Mouse (Mus musculus): ENCODE measurements around the gene Fank1.

Fank1 gene

DNA sequence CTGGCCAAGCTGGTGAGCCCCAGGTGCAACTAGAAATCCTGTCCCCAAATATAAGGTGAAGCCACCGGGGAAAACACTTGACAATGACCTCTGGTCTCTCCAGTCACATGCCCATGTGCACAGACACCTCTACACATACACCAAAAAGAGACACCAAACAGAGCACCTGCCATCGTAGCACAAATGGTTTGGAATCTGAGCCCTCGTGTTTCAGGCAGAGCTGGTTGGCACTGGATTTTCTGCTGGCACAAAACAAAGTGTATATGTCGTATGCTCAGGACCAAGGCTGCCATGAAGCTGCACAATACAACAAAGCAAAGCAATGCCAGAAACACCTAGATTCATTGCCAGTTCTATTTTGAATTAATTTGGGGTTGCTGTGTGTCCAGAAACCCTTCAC is 8.6 kb upstream of the Fank1 start:
- DNase-seq (ENCODE audit: low read depth): no peak

DNA sequence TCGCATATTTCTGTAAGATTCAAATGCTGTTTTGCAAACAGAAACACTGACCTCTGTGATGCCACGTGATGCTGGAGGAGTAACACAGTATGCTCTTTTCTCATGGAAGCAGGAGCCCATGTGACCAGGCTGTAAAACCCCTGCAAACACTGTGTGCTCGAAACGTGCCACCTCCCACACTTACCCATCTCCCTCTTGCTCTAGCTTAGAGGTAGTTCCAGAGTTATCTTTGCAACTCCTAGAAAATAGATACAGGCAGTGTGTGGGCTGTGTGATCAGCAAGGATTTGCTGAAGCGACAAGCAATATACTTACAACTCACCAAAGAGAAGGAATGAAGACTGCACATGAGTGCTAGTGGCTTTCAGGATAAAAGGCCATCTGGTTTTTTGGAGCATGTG is 8.1 kb upstream of the Fank1 start:
- no peak for DNase-seq (ENCODE audit: low read depth)

DNA sequence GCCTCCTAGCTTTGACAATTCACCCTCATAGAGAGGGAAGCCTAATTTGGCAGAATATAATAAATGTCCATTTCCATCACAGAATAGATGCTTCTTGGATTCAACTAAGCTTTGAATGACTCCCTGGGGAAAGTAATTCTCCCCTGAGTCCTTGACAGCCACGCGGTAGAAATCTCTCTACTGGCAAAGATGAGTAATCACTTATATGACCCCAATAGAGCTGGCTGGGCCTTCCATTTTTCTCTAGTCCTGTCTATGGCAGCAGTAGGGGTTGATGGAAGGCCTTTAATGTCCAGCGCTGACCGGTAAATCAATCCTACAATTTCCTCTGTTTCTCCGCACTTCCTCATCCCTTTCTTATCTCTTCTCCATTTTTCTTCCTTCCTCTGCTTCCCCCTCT is 1.5 kb upstream of the Fank1 start:
- DNase-seq (ENCODE audit: low read depth): no peak

DNA sequence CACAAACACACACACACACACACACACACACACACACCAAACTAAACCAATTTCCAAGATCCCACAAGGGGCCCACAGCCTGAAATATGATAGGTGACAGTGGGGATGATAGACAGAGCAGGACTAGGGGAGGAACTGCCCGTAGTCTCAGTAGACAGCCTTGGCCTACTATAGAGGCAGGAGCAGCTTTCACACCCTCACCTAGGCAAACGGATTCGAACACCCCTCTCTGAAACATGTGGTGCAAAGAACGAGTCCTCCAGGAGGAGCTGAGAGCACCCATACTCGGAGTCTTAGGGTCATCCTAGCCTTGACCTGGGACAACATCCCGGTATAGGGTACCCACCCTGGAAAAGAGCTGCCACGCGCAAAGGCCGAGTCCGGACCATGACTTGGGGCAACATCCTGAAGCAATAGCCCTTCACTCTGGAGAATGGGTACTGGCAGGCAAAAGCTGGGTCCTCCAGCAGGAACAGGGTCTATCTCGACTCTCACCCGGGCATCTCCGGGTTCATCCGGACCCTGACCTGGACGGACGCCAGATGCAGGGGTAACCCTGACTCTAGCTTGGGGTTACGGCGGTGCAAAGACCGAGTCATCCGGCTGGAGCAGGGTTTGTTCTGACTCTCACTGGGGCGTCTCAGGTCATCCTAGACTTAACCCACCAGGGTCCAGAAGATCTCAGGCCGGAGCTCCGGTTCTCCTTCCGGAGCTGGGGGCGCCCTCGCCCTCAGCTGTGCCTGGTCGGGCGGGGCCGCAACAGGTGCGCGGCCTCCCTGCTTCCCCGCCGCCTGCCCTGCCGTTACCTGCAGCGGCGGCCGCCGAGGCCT is 650 bp upstream of the Fank1 start:
- no peak for DNase-seq (ENCODE audit: low read depth)

DNA sequence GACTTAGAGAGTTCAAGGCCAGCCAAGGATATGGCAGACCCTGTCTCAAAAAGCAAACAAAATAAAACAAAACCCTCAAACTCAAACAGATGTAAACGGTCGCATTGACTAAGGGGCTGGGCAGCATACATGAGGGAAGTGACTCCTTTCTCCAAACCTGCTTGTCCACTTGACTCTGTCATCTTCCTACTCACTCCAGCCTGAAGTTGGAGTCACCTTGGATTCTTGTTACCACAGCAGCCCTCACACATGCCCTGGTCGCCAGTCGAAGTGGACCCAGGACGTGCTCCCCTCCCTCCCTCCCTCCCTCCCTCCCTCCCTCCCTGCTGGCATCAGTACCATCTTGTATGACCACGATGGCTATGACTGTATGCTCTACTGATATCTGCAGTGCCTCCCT is 4.9 kb downstream of the Fank1 start:
- DNase-seq (ENCODE audit: low read depth): no peak

DNA sequence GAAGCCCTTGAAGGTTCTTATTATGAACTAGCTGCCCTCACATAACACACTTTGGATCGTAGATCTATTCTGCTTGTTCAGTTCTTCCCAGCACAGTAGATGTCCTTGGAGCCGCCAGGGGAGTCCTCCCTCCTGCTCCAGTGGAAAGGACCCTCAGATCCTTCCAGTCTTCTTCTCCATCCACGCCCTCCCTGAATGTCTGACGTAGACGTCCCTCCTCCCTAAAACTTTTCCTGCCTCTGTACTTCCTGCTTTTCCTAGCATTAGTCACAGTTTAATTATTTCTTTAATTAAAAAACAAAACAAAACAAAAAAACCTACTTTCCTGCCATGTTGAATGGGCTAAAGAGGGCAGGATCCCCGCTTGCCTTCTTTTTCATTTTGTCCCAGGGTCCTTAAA is 5.3 kb downstream of the Fank1 start:
- DNase-seq (ENCODE audit: low read depth): no peak

DNA sequence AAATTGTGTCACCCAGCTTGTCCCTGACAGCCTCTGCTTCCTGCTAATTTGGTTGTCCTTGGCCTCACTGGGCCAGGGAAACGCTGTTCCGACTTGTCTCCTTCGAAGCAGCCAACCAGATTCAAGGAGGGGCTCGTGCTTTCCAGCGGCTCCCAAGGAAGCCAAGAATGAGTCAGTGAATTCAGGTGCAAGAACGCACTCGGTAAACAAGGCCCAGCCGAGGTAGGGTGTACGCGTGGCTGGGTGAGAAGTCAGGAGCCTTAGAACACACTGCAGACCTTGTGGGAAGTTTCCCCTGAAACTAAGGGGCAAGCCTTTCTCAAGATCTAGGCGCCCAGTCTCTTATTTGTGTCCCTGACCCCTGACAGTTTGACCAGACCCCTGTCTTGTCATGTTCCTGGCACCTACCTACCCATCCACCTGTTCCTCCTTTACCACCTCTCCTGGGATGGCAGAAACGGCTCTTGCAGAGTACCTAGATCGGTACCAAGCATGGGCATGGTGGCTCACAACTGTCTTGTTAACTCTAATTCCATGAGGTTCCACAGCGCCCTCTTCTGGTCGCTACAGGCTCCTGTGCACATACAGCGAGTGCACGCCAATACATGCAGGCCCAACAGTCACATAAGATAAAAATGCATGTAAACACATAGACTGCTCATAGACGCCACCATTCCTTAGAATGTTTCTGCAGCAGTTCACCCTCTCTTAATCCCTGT is 6.2 kb downstream of the Fank1 start, which contains the start of gene Dhx32:
Gene Dhx32, minus strand, starts transcription at position 10 of the 719 bp plus-strand sequence.
- peak; percentile 65 for DNase-seq (ENCODE audit: low read depth)

DNA sequence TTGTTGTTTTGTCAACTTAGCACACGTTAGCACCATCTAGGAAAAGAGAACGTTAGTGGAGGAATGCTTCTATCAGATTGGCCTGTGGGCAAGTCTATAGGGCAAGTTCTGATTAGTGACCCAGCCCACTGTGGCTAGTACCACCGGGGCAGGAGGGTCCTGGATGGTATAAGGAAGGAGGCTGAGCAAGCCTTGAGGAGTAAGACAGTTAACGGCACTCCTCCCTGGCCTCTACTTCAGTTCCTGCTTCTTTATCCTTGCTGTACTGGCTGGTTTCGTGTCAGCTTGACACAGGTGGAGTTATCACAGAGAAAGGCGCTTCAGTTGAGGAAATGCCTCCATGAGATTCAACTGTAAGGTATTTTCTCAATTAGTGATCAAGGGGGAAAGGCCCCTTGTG is 10.9 kb downstream of the Fank1 start:
- DNase-seq (ENCODE audit: low read depth): no peak

DNA sequence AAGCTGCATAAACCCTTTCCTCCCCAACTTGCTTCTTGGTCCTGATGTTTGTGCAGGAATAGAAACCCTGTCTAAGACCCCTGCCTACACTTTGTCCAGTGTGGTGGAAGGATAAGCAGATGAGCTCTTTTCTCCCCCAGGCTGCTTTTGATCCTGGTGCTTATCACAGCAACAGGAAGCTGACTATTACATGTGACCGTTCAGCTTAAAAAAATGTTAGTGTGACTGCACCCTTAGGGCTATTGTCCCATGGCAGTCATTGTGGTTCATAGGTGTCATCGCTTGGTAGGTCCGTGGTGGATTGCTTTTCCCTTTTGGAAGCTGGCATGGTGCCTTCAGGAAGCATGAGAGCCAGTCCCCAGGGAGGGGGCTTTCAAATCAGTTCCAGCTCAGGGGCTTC is 11.5 kb downstream of the Fank1 start:
- no peak for DNase-seq (ENCODE audit: low read depth)

DNA sequence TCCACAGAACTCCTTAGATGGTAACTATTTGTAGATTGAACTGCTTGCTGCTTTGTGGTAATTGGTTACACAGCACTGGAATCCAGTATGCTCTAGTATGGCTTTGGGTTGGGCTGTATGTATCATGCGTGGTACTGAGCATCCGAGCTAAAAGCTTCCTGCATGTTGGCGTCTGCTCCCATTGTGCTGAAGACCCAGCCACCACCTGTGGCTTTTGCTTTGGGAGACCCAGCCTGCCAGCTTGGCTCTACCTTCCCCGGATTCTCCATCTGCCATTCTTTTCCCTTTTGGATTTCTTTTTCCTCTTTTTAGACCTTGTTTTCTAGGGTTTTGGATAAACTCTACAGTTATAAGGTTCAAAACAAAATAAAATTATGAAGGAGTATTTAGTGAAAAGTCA is 13.5 kb downstream of the Fank1 start:
- DNase-seq (ENCODE audit: low read depth): no peak

DNA sequence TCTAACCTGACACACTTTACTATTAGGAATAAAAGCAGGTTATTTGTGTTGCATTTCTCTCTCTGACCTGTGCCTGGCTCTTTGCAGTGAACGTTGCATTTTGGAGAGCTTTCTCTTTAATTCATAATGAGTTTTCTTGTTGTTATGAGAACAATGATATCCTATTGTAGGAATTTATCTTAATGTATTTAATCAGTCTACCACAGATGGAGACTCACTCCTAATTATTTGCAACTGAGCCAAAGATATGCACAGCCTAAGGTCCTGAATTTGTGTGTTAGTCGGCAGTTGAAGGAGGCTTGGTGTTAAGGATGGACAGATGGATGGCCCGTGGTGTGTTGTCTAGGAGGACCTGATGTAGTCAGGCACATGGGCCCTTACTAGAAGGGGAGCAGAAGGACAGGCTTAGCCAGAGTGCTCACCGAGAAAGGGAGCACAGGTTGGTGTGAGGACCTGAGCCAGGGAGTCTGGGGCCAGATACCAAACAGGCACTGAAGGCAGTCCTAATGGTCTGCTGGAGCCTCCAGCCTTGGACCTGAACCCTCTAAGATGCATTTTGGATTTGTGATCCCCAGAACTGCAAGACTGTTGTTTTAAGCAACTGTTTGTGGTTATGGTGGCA is 14.1 kb downstream of the Fank1 start:
- no peak for DNase-seq (ENCODE audit: low read depth)

DNA sequence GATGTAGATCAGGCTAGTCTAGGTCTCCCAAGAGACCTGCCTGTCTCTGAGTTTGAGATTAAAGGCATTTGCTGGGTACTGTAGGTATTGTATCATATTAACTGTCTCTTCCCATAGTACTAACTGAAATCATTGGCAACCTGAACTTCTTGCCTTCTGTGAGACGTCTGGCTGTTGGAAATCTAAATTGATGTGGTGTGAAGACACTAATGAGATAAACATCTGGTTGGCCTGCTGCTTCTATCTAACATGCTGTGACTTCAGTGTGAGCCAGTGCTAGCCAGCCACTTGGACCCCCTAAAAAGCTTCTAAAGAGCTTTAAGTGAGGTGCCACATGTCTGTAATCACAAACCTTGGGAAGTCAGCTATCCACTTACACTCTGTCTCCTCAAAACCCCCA is 16.1 kb downstream of the Fank1 start:
- DNase-seq (ENCODE audit: low read depth): no peak

DNA sequence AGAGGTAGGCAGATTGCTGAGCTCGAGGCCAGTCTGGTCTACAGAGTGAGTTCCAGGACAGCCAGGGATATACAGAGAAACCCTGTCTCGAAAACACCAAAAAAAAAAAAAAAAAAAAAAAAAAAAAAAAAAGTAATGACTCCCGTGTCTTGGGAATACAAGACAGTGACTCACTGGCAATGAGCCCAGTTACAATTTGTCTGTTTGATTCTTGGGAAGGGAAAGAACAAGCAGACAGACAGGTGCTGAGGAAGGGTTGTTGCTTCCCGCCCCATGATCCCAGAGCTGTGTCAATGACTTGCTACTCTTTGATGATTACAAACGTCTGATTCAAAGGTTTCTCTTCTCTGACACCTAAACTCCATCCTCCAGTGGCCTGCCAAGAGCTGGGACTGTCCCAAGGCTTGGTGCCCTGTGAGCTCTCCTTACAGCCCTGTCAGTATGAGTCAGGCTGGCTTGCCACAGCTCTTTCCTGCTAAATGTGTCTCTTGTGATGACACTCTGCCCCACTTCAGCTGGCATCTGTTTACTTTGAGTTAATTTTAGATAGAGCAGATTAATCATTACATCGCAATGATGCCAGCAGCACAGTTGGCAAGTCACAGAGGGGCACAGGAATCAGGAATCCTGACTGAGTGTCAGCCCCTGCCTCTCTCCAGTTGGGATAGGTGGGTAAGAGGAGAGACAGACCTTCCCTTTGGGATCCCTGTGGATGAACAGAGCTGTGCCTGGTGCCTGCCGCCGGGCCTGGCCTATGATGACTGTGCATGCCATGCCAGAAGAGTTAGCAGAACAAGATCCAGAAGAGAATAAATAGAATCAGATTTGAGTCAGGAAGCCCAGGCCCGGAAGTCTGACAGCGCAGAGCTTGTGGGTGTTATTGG is 16.8 kb downstream of the Fank1 start:
- no peak for DNase-seq (ENCODE audit: low read depth)

DNA sequence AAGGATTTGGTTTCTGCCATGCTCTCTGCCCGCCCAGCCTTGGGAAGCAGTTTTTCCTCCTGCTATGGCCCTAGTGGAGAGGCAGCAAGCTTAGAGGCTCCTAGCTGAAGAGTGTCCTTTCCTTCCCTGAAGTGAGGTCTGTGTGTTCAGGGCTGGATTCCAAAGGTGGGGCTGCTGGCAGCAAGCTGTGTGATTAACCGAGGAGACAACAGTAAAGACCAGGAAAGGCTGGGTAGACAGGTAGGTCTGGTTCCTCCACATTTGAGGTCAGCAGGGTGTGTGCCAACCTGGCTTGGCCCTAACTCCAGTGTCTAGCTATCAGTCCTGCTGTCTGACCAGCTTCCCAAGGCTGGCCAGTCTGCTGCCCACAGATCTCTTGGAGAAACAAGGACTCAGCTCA is 18.1 kb downstream of the Fank1 start:
- DNase-seq (ENCODE audit: low read depth): no peak

DNA sequence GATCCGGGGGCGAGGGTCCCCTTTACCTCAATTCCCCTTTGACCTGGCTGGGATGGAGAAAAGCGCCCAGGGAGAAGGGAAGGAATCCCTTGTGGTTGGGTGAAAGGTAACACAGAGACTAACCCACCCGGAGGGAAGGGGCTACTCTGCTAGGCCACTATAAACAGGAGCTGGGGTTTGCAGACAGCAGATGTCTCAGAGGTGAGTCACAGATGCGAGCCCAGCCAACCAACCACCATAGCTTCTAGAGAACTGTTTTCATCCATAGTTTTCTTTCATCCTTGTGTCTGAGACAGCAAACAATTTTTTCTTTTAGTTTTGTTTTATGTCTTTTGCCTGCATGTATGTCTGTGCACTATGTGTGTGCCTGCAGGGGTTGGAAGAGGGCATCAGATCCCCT is 23.3 kb downstream of the Fank1 start:
- no peak for DNase-seq (ENCODE audit: low read depth)

DNA sequence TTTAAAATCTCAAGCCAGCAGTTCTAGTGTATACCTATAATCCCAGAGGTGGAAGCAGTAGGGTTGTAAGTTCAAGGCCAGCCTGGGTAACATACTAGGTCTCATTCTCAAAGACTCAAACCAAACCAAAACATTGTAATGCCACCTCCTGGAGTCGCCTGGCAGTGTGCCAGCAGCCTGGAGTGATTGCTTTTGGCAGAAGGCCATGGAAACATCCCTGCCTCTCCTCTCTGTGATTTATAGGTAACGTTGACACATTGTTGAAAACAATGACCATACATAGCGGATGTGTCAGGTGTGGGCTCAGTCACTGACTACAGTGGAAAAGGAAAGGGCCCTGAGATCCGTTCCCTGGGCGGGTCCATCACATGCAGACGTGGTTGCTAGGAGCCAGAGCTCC is 25.2 kb downstream of the Fank1 start:
- no peak for DNase-seq (ENCODE audit: low read depth)

DNA sequence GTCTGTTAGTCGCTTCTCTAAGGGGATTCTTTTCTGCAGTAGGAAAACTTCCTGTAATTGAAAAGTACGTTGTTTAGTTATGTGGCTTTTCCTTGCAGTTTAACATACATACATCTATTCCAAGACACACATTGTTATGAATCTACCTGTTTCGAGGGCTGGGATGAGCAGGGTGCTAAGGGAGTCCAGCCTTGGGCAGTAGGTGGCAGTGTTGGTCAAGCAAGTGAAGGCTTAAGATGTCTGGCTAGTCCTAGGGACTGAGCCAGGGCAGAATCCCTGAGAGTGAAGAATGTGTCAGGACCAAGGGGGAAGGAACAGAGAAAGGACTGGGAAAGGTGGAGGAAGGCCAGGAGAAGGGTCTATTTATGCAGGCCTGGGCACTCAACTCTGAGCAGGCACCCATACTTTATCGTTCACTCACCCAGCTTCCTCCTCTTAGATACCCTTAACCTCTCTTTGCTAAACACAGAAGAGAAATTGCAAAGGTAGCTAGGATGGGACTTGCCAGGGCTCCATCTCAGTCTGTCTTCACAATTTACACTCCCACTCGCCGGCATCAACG is 29.0 kb downstream of the Fank1 start:
- peak; percentile 10 for DNase-seq (ENCODE audit: low read depth)

DNA sequence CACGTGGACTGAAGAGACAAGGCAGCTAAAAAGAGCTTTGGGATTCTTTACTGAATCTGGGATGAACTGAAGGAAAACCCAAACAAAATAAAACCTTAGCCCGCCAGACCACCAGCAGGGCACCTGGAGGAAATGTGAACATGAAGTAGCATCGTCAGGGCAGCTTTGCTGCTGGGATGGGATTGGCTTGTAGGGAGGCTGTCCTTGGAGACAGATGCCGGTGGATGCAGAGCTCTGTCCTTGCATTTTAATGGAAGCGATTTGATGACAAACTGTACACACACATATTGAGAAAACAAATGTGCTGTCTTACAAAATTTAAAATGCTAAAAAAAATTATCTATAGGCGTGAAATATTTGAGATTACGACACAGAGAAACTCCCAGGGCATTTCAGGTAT is 36.3 kb downstream of the Fank1 start:
- DNase-seq (ENCODE audit: low read depth): no peak

DNA sequence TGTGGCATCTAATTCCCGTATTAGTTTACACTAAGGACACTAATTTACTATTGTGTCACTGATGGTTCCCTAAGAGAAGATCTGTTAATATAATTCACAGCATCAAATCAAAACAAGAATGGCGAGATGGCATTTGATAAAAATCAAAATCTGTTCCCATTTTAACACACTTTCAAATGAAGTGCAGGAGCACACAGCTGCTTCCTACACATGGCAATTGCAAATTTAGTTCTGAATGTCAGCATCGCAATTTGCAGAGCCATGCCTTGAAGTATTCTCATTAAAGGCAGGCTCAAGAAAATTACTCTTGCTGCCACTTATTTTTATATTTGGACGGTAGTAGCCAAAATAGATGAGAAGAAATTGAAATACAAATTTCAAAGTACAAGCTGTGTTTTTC is 36.7 kb downstream of the Fank1 start:
- no peak for DNase-seq (ENCODE audit: low read depth)

DNA sequence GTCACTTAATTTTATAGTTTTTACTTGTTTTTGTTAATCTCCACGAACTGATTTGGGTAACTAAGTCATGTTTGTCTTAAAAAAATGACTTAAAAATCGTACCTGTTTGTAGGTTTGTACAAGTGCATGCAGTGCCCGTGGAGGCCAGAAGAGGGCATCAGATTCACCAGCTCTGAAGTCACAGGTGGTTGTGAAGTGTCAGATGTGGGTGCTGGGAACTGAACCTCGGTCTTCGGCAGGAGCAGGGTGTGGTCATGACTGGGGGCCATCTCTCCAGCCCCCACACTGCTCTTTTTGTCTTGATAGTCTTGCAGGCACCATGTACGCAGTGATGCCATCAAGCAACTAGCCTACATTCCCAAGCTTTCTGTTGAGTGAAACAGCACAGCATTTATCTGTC is 47.1 kb downstream of the Fank1 start:
- DNase-seq (ENCODE audit: low read depth): peak; percentile 5

DNA sequence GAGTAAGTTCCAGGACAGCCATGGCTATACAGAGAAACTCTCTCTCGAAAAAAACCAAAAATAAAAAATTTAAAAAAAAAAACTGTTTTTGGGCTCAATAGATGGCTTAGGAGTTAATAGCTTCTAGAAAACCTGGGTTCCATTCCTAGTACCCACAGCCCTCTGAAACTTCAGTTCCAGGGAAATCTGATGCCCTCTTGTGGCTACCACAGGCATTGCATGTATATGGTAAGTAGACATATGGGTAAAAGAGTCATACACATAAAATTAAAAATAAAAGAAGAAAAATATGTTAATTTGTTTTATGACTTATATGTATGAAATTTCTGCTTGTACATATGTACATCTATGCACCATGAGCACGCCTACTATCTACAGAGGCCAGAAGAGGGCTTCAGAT is 47.9 kb downstream of the Fank1 start:
- peak; percentile 46 for DNase-seq (ENCODE audit: low read depth)

DNA sequence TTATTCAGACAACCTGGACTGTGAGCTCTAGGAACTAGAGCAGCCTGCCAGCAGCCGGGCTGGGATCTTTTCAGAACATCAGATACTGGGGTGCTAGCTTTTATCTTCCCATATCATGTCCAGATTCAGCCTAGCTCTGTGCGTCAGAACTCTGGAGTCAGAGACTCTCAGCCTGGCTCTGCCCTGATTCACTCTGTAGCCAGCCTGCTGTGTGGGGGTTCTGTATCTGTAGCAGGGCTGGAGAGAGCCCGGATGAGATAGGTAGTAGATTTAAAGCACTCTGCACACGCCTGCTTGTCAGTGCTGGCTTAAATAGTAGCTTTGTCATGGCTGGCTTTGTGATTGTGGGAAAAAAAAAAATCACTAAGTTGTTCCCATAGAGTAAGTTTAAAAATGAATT is 51.9 kb downstream of the Fank1 start:
- DNase-seq (ENCODE audit: low read depth): no peak
